Mouse (Mus musculus) bone marrow macrophage, adult 2 months (primary cell): Measurements from ENCODE around the gene Atp6v1c2. TPM values are rescaled to one million over a fixed set of nuclear protein-coding genes. Genes with fewer than 3 reads are reported as not detected.

Experiments
- H3K27ac ChIP-seq: 2 replicates; pipeline ENCODE4 v1.5.1; 2012; ENCODE audit warnings: low read depth, low read length; ENCODE audit not compliant: insufficient read depth
- H3K4me1 ChIP-seq: 2 replicates; pipeline ENCODE4 v1.6.1; 2012; ENCODE audit warnings: low read length; ENCODE audit not compliant: control insufficient read depth, insufficient read depth
- H3K4me3 ChIP-seq: 2 replicates; pipeline ENCODE4 v1.5.1; 2012; ENCODE audit warnings: mild to moderate bottlenecking, low read length, moderate library complexity; ENCODE audit not compliant: insufficient read depth
- CTCF ChIP-seq: IDR thresholded peaks from 2 replicates; pipeline ENCODE4 v1.5.1; 2012; ENCODE audit warnings: low read depth, mild to moderate bottlenecking, low read length, moderate library complexity
- POLR2A ChIP-seq: IDR thresholded peaks from 2 replicates; pipeline ENCODE4 v1.6.1; 2012; ENCODE audit warnings: mild to moderate bottlenecking, low read depth, low read length, borderline replicate concordance
- polyA plus RNA-seq: library from polyadenylated mRNA; stranded (reverse); fragments of >200 nt; gene quantifications from 2 replicates; pipeline ENCODE4 v1.2.4, GENCODE M21; 2012; ENCODE audit not compliant: missing spikeins, insufficient read depth, insufficient read length

Atp6v1c2 gene
- polyA plus RNA-seq, 1 experiment = not detected

DNA sequence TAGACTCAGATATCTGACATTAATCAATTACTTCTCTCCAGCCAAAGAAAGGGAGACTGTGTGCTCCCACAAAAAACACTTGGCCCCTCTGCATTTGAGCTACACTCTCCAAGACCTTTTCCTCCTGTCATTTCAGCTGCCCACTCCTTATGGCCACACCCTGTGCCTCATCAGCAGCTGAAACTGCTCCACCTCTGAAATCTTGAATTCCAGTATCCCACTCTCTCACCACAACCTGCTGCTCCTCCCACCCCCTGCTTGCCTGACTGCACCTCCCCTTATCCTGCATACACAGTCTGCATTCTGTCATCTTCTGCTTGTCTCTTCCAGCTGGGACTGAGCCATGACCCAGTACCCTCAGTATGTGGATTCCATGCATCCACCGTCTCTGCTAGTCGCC, 9.2 kb upstream of the Atp6v1c2 start:
- Histone ChIP-seq H3K27ac (no peak overlapping the region), H3K4me1 (no peaks in the 10 kb centered on the region), H3K4me3 (no peak overlapping the region)
- TF ChIP-seq POLR2A (no peak), CTCF (no peak)

DNA sequence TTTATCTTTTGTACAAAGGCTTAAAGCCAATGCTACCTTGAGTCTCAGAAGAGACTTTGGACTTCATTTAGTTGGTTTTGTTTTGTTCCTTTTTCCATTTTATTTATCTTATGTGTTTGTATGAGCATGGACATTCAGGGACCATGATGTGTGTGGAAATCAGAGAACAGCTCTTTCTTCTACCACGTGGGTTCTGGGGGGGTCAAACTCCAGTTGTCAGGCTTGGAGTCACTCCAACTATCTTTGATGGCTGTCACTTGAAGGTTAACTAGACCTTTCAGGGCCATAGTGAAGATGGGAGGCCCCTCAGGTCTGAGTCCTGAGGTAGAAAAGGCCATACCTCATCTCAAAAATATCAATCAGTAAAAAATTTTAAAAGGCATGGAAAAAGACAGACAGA, 4.3 kb upstream of the Atp6v1c2 start:
- TF ChIP-seq POLR2A (no peak), CTCF (no peak)
- Histone ChIP-seq H3K4me3 (no peak overlapping the region), H3K4me1 (no peaks in the 10 kb centered on the region), H3K27ac (no peak overlapping the region)

DNA sequence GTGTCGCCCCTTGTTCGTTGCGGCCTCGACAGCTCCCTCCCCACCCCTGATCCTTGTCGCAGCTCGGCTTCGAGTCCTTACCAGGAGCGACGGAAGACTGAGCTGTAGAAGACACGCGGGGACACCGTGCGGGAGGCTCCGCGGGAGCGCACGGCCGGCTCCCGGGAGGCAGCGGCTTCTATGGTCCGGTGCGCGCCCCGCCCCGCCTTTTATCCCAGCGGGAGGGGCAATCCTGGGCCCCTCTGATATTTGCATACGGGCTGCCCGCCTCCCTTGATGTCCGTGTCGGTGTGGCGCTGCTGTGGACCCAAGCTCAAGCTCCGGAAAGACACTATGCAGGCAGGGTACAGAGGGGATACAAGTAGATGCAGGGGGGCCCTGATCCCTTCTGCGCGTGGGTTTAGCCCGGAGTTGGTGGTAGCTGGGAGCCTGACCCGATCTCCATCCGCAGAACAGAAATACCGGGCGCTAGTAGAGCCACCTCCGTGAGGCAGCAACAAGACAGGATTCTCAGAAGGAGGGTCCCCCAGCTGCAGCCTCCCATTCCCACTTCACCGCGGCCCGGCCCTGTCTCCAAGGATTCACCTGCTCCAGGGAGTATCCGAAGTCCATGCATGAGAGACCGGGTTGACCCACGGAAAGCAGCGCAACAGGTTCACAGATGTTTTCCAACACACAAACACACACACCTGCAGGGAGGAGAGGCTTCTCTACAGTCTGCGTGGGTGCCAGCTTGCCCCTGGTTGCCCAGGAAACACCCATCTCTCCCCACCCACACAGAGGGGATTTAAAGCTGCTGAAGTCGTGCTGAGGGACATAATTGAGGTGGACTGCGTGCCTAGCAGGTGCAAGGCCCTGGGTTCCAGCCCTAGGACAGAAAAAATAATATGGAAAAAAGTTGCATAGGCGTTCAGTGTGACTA, 4.3 kb downstream of the Atp6v1c2 start:
- Histone ChIP-seq H3K27ac (no peak overlapping the region), H3K4me1 (no peaks in the 10 kb centered on the region), H3K4me3 (peak overlapping the region; percentile 42)
- TF ChIP-seq POLR2A (no peak), CTCF (no peak)

DNA sequence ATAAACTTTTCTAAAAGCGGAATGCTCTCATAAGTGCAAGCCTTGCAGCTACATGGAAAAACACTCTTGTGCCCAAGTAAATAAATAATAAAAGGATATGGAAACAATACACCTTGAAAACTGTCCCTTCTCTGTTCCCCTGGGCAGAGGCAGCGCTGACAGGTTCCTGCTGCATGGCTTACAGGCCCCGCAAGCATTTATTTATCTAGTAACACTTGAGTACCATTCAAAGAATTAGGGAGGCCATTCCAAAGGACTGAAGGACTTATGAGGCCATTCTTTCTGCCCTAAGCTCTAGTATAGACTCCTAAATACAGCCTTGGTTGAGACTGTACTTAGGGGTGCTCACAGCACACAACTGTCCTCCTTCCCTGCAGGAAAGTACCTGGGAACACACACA, 10.7 kb downstream of the Atp6v1c2 start:
- H3K4me3 ChIP-seq = no peak overlapping the region
- TF ChIP-seq POLR2A (no peak), CTCF (no peak)
- no peak overlapping the region for H3K27ac ChIP-seq
- H3K4me1 ChIP-seq = no peaks in the 10 kb centered on the region

DNA sequence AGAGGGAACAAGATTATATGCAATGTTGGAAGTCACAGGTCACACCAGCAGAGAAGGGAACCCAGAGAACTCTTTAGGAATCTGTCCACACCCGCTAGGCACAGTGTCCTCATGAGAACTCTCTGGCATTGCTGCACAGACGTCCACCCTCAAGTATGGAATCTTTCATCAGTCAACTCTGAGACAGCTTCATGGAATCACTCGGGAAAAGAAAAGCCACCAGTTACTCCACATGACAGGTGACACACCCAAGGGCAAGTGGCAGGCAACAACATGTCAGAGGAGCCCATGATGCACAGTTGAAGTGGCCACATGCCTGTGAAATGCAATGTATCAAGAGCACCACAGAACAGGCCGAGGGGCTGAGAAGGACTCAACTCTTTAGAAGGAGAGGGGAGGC, 11.2 kb downstream of the Atp6v1c2 start:
- Histone ChIP-seq H3K4me3 (no peak overlapping the region), H3K4me1 (no peaks in the 10 kb centered on the region), H3K27ac (no peak overlapping the region)
- TF ChIP-seq POLR2A (no peak), CTCF (no peak)

DNA sequence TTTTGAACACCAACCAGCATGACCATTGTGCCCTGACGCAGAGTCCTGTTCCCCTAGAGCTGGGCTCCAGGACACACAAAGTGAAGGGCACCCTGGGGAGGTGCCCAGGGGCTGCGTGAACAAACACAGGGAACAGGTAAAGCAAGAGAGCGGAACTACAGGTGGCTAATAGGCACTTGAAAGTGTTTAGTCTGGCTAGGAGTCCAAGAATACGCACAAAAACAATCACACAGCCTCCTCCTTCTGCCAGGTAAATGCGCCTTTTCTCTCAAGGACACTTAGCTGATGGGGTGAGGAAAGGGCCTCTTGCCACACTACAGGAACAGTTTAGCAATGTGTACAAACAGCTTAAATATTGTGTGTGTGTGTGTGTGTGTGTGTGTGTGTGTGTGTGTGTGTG, 13.1 kb downstream of the Atp6v1c2 start:
- H3K4me3 ChIP-seq = no peak overlapping the region
- TF ChIP-seq CTCF (no peak), POLR2A (no peak)
- H3K27ac ChIP-seq = no peak overlapping the region
- H3K4me1 ChIP-seq = no peaks in the 10 kb centered on the region

DNA sequence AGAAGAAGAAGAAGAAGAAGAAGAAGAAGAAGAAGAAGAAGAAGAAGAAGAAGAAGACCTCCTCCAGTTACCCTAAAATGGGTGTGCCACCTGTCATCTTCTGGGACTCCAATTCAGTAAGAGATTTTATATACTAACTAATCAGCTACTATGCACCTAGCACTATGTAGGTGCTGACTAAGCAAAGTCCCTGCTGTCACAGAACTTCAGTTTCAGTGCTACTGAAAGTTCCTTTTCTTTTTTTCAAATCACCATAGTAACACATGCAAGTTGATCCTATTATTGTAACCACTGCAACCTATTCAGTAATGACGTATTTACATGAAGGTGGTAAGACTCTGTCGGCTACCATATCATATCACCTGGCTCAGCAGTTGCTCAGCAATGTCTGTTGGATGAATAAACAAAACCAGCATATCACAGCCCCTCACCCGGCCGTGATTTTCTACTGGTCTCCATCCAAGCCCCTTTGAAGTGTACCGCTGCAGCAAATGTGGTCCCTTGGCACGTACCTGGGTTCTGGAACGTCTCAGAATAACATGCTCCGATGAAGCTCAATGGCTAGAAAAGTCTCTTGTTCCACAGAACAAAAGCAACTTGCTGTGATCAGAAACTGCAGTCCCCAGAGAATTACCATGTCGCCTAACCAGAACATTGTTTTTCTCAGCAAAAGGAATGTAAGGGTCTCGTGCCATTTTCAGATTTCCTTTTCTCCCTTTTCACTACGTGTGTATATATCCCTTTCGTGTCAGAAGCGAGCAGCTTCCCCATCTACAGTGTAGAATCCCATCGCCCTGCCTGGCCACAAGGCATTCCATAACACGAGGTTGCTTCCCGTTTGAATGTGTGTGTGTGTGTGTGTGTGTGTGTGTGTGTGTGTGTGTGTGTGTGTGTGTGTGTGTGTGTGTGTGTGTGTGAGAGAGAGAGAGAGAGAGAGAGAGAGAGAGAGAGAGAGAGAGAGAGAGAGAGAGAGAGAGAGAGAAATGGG, 18.0 kb downstream of the Atp6v1c2 start:
- Histone ChIP-seq H3K4me1 (no peaks in the 10 kb centered on the region), H3K27ac (no peak overlapping the region), H3K4me3 (no peak overlapping the region)
- TF ChIP-seq CTCF = no peak
- TF ChIP-seq POLR2A = no peak

DNA sequence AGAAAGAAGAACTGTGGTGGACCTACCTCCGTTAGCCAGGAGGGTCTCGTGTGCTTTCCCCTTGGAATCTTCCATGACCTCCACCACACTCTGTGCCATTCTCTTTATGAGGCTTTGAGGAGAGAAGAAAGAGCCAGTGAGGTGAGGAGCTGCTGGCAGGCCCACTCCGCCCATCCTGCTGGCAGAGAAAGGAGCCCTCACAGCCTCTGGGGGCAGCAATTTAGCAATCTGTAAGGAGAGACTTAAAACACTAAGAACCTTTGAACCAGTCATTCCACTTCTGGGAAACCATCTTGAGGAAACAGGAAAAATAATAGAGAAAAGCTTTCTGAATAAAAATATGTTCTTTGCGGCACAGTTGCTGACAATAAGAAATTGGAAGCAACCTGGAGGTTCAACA, 20.9 kb downstream of the Atp6v1c2 start:
- TF ChIP-seq CTCF (no peak), POLR2A (no peak)
- Histone ChIP-seq H3K4me1 (no peaks in the 10 kb centered on the region), H3K4me3 (no peak overlapping the region), H3K27ac (no peak overlapping the region)

DNA sequence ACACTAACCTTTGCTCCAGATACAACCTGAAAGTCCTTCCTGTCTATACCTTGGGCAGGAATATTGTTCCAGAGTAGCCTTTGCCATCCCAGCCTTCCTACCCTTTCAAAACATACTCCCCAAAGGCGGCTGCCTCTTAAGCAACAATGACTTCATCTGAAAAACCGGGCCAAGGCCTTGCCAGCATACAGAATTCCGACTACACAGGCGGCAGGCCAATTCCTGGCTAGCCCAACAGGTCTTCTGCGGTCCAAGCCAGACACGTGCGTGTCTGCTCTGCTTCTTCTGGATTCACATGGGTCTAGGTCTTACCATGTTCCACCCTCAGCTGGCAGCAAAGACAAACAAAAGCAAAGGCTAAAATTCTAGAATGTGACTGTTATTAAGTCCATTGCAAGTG, 23.7 kb downstream of the Atp6v1c2 start:
- Histone ChIP-seq H3K4me3 (no peak overlapping the region), H3K4me1 (no peaks in the 10 kb centered on the region), H3K27ac (no peak overlapping the region)
- no peak for TF ChIP-seq POLR2A
- TF ChIP-seq CTCF = no peak
